Mouse (Mus musculus): ENCODE data around the gene Bpgm. TPM values are rescaled to one million over a fixed set of nuclear protein-coding genes. Genes with fewer than 3 reads are reported as not detected.
A peak's percentile ranks its signal among the peaks of the same experiment; 100 is the strongest.

Gene Bpgm
- polyA plus RNA-seq, 1 experiment from 2014 or later = 96.2 TPM

- WGBS = 76% methylated on average over 7 of the region's 7 CpGs
- ATAC-seq = no peak
Measured at GRCm38 (mm10) chr6:34502291-34502690, 26.3 kb downstream of the Bpgm start.

GRCm38 (mm10) chr6:34505957-34506356 lies 29.9 kb downstream of the Bpgm start:
- no peak overlapping the region for H3K27ac ChIP-seq (ENCODE audit: low read length)
- H3K9me3 ChIP-seq (replicated peaks; ENCODE audit: control insufficient read depth, low read length, poor library complexity, severe bottlenecking) = no peaks in the 10 kb centered on the region
- H3K27me3 ChIP-seq (ENCODE audit: control insufficient read depth, insufficient read depth, low read depth, low read length) = no peaks in the 10 kb centered on the region
- 78% methylated on average over 11 of the region's 11 CpGs for WGBS
- no peak overlapping the region for H3K4me2 ChIP-seq (ENCODE audit: low read length)
- ATAC-seq = no peak
- H3K9ac ChIP-seq (ENCODE audit: low read depth, low read length) = no peak overlapping the region
- H3K4me1 ChIP-seq (ENCODE audit: control insufficient read depth, insufficient read depth, low read length) = no peaks in the 10 kb centered on the region; the same call in 1 of the 2 replicates
- H3K36me3 ChIP-seq (ENCODE audit: control insufficient read depth, insufficient read depth, low read length) = peaks cover 9% of the 10 kb centered on the region
- no peak overlapping the region for H3K4me3 ChIP-seq (ENCODE audit: low read depth, low read length)

More at GRCm38 (mm10) chr6:34502291-34502690, 26.3 kb downstream of the Bpgm start:
- Histone ChIP-seq H3K27ac (ENCODE audit: low read length) (0 out of 2 replicates have a peak overlapping the region, but pooled peaks have one; percentile 4), H3K9me3 (replicated peaks; ENCODE audit: control insufficient read depth, low read length, poor library complexity, severe bottlenecking) (no peaks in the 10 kb centered on the region), H3K4me2 (ENCODE audit: low read length) (no peak overlapping the region), H3K4me3 (ENCODE audit: low read depth, low read length) (no peak overlapping the region), H3K27me3 (ENCODE audit: control insufficient read depth, insufficient read depth, low read depth, low read length) (no peaks in the 10 kb centered on the region), H3K36me3 (ENCODE audit: control insufficient read depth, insufficient read depth, low read length) (peaks cover 9% of the 10 kb centered on the region), H3K4me1 (ENCODE audit: control insufficient read depth, insufficient read depth, low read length) (no peaks in the 10 kb centered on the region), H3K9ac (ENCODE audit: low read depth, low read length) (no peak overlapping the region)

- Histone ChIP-seq H3K9ac (ENCODE audit: low read depth, low read length) (no peak overlapping the region), H3K9me3 (replicated peaks; ENCODE audit: control insufficient read depth, low read length, poor library complexity, severe bottlenecking) (no peaks in the 10 kb centered on the region), H3K4me3 (ENCODE audit: low read depth, low read length) (no peak overlapping the region), H3K27ac (ENCODE audit: low read length) (no peak overlapping the region), H3K27me3 (ENCODE audit: control insufficient read depth, insufficient read depth, low read depth, low read length) (no peaks in the 10 kb centered on the region), H3K36me3 (ENCODE audit: control insufficient read depth, insufficient read depth, low read length) (peaks cover 9% of the 10 kb centered on the region), H3K4me2 (ENCODE audit: low read length) (no peak overlapping the region), H3K4me1 (ENCODE audit: control insufficient read depth, insufficient read depth, low read length) (no peaks in the 10 kb centered on the region; the same call in 1 of the 2 replicates)
- 96% methylated on average over 4 of the region's 4 CpGs for WGBS
- no peak for ATAC-seq
Measured at GRCm38 (mm10) chr6:34507581-34507980, 31.6 kb downstream of the Bpgm start.

GRCm38 (mm10) chr6:34508016-34508415 lies 32.0 kb downstream of the Bpgm start:
- Histone ChIP-seq H3K9ac (ENCODE audit: low read depth, low read length) (no peak overlapping the region), H3K27me3 (ENCODE audit: control insufficient read depth, insufficient read depth, low read depth, low read length) (no peaks in the 10 kb centered on the region), H3K4me1 (ENCODE audit: control insufficient read depth, insufficient read depth, low read length) (no peaks in the 10 kb centered on the region; the same call in 1 of the 2 replicates), H3K4me3 (ENCODE audit: low read depth, low read length) (no peak overlapping the region), H3K4me2 (ENCODE audit: low read length) (no peak overlapping the region), H3K27ac (ENCODE audit: low read length) (no peak overlapping the region), H3K9me3 (replicated peaks; ENCODE audit: control insufficient read depth, low read length, poor library complexity, severe bottlenecking) (no peaks in the 10 kb centered on the region), H3K36me3 (ENCODE audit: control insufficient read depth, insufficient read depth, low read length) (peaks cover 9% of the 10 kb centered on the region)
- WGBS = 96% methylated on average over 4 of the region's 4 CpGs
- no peak for ATAC-seq

- H3K36me3 ChIP-seq (ENCODE audit: control insufficient read depth, insufficient read depth, low read length) = no peaks in the 10 kb centered on the region
- H3K4me3 ChIP-seq (ENCODE audit: low read depth, low read length) = no peak overlapping the region
- no peak overlapping the region for H3K27ac ChIP-seq (ENCODE audit: low read length)
- H3K4me1 ChIP-seq (ENCODE audit: control insufficient read depth, insufficient read depth, low read length) = peaks cover 3% of the 10 kb centered on the region; the same call in 1 of the 2 replicates
- ATAC-seq = no peak
- no peaks in the 10 kb centered on the region for H3K9me3 ChIP-seq (replicated peaks; ENCODE audit: control insufficient read depth, low read length, poor library complexity, severe bottlenecking)
- H3K9ac ChIP-seq (ENCODE audit: low read depth, low read length) = no peak overlapping the region
- no peak overlapping the region for H3K4me2 ChIP-seq (ENCODE audit: low read length)
- no peaks in the 10 kb centered on the region for H3K27me3 ChIP-seq (ENCODE audit: control insufficient read depth, insufficient read depth, low read depth, low read length)
- 90% methylated on average over 5 of the region's 5 CpGs for WGBS
Measured at GRCm38 (mm10) chr6:34510277-34510676, 34.3 kb downstream of the Bpgm start.

- 63% methylated on average over 2 of the region's 2 CpGs for WGBS
- Histone ChIP-seq H3K36me3 (ENCODE audit: control insufficient read depth, insufficient read depth, low read length) (no peaks in the 10 kb centered on the region), H3K9me3 (replicated peaks; ENCODE audit: control insufficient read depth, low read length, poor library complexity, severe bottlenecking) (no peaks in the 10 kb centered on the region), H3K4me2 (ENCODE audit: low read length) (no peak overlapping the region), H3K4me3 (ENCODE audit: low read depth, low read length) (no peak overlapping the region), H3K27me3 (ENCODE audit: control insufficient read depth, insufficient read depth, low read depth, low read length) (no peaks in the 10 kb centered on the region), H3K9ac (ENCODE audit: low read depth, low read length) (no peak overlapping the region), H3K27ac (ENCODE audit: low read length) (no peak overlapping the region), H3K4me1 (ENCODE audit: control insufficient read depth, insufficient read depth, low read length) (peaks cover 3% of the 10 kb centered on the region)
- peak; percentile 94 for ATAC-seq
Measured at GRCm38 (mm10) chr6:34511410-34511809, 35.4 kb downstream of the Bpgm start.

- Histone ChIP-seq H3K4me3 (ENCODE audit: low read depth, low read length) (no peak overlapping the region), H3K9ac (ENCODE audit: low read depth, low read length) (no peak overlapping the region), H3K27me3 (ENCODE audit: control insufficient read depth, insufficient read depth, low read depth, low read length) (no peaks in the 10 kb centered on the region), H3K36me3 (ENCODE audit: control insufficient read depth, insufficient read depth, low read length) (no peaks in the 10 kb centered on the region), H3K4me1 (ENCODE audit: control insufficient read depth, insufficient read depth, low read length) (peaks cover 3% of the 10 kb centered on the region), H3K27ac (ENCODE audit: low read length) (no peak overlapping the region), H3K9me3 (replicated peaks; ENCODE audit: control insufficient read depth, low read length, poor library complexity, severe bottlenecking) (no peaks in the 10 kb centered on the region), H3K4me2 (ENCODE audit: low read length) (no peak overlapping the region)
- ATAC-seq = no peak
Measured at GRCm38 (mm10) chr6:34512741-34513140, 36.7 kb downstream of the Bpgm start.

- 0 out of 2 replicates have a peak, but pooled peaks have one; percentile 47 for ATAC-seq
- H3K27me3 ChIP-seq (ENCODE audit: control insufficient read depth, insufficient read depth, low read depth, low read length) = no peaks in the 10 kb centered on the region
- no peak overlapping the region for H3K4me3 ChIP-seq (ENCODE audit: low read depth, low read length)
- H3K36me3 ChIP-seq (ENCODE audit: control insufficient read depth, insufficient read depth, low read length) = no peaks in the 10 kb centered on the region
- no peaks in the 10 kb centered on the region for H3K9me3 ChIP-seq (replicated peaks; ENCODE audit: control insufficient read depth, low read length, poor library complexity, severe bottlenecking)
- no peak overlapping the region for H3K9ac ChIP-seq (ENCODE audit: low read depth, low read length)
- H3K4me2 ChIP-seq (ENCODE audit: low read length) = no peak overlapping the region
- no peak overlapping the region; the same call in 1 of the 2 replicates for H3K27ac ChIP-seq (ENCODE audit: low read length)
- 43% methylated on average over 5 of the region's 5 CpGs for WGBS
- peaks cover 3% of the 10 kb centered on the region for H3K4me1 ChIP-seq (ENCODE audit: control insufficient read depth, insufficient read depth, low read length)
Measured at GRCm38 (mm10) chr6:34514655-34515054, 38.6 kb downstream of the Bpgm start.

GRCm38 (mm10) chr6:34515098-34515782 lies 39.2 kb downstream of the Bpgm start:
- H3K27me3 ChIP-seq (ENCODE audit: control insufficient read depth, insufficient read depth, low read depth, low read length) = no peaks in the 10 kb centered on the region
- H3K4me2 ChIP-seq (ENCODE audit: low read length) = no peak overlapping the region
- H3K27ac ChIP-seq (ENCODE audit: low read length) = no peak overlapping the region; the same call in 1 of the 2 replicates
- H3K36me3 ChIP-seq (ENCODE audit: control insufficient read depth, insufficient read depth, low read length) = no peaks in the 10 kb centered on the region
- WGBS = 73% methylated on average over 10 of the region's 10 CpGs
- no peaks in the 10 kb centered on the region for H3K9me3 ChIP-seq (replicated peaks; ENCODE audit: control insufficient read depth, low read length, poor library complexity, severe bottlenecking)
- peaks cover 3% of the 10 kb centered on the region for H3K4me1 ChIP-seq (ENCODE audit: control insufficient read depth, insufficient read depth, low read length)
- no peak overlapping the region for H3K9ac ChIP-seq (ENCODE audit: low read depth, low read length)
- no peak for ATAC-seq
- no peak overlapping the region for H3K4me3 ChIP-seq (ENCODE audit: low read depth, low read length)
